Mouse (Mus musculus): ENCODE results near the gene Slc6a12.
"Not testable (repeated sequence)": the region's sequence is repeated elsewhere in the genome, so short reads cannot be mapped to it uniquely, and the experiment has no call there.

The Slc6a12 gene

GRCm38 (mm10) chr6:121344329-121344728 is 1.5 kb downstream of the Slc6a12 start:
- DNase-seq = no peak

- DNase-seq = no peak
These were observed 3.6 kb downstream of the Slc6a12 start for GRCm38 (mm10) chr6:121346428-121346827.

GRCm38 (mm10) chr6:121352276-121352675 is 9.4 kb downstream of the Slc6a12 start:
- no peak for DNase-seq

- no peak for DNase-seq
These were observed 13.2 kb downstream of the Slc6a12 start for GRCm38 (mm10) chr6:121356041-121356440.

DNA sequence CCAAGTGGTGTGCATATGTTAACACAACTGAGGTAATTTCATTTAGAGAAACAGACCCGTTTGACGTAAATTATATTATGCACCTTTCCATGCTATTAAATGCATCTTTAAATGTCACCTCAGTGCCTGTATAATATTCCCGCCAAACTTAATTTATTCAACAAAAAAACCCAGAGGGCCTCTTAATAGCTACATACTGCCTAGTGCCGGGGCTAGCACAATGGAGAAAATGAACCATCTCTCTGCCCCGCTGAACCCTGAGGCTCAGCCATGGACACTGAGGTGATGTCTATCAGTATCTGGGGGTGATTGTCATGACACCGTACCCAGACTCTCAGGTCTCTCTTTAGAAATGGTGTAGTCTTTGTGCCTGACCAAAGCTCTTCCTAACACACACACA is 14.4 kb downstream of the Slc6a12 start:
- no peak for DNase-seq

GRCm38 (mm10) chr6:121363061-121363460 is 20.2 kb downstream of the Slc6a12 start:
- no peak for DNase-seq

DNA sequence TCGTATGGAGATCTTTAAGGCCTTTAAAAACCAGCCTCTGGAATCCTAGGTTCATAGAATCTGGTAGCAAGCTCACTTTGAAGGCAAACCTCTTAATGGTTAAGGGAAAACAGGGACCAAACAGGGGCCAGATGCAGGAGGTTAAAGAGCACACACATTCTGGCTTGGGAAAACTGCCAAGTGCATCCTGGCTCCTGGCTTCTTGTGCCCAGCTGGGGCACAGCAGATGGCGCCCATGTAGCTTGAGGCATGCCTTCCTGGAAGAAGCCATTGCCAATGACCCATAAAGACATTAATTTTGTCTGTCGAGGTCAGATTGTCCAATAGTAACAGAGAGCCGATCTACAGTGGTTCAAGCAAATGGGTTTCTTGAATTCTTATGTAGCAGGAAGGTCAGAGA is 21.1 kb downstream of the Slc6a12 start:
- peak; percentile 61 for DNase-seq

DNA sequence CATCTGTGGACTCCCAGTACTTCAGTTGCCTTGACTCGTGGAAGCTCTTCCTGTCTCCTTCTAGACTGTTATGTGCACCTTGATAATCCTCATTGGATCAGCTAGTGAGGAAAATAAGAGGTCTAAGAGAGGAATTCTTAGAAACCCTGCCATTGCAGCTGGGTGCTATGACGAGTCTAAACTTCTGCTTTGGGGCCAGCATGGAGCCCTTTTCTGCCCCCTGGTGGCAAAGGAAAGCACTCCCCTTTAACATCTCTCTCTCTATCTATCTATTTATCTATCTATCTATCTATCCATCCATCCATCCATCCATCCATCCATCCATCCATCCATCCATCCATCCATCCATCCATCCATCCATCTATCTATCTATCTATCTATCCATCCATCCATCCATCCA is 23.7 kb downstream of the Slc6a12 start:
- not testable (repeated sequence) for DNase-seq

DNA sequence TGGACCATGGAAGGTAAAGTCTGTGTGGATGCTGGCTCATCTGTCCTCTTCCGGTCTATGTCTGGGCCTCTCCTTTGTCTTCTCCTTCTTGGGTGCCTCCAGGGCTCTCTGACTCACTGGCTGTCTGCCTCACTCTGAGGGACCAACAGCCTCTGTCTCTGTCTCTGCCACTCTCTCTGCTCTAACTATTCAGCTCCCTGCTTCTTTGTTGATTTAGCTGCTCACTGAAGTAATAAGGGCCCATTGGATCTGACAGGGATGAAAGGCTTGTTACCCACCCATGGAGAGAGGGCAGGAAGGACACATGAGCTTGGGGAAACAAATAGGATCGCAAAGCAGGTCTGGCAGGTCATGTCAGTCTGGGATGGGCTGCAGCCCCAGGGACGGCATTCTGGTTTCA is 24.2 kb downstream of the Slc6a12 start:
- no peak for DNase-seq

DNA sequence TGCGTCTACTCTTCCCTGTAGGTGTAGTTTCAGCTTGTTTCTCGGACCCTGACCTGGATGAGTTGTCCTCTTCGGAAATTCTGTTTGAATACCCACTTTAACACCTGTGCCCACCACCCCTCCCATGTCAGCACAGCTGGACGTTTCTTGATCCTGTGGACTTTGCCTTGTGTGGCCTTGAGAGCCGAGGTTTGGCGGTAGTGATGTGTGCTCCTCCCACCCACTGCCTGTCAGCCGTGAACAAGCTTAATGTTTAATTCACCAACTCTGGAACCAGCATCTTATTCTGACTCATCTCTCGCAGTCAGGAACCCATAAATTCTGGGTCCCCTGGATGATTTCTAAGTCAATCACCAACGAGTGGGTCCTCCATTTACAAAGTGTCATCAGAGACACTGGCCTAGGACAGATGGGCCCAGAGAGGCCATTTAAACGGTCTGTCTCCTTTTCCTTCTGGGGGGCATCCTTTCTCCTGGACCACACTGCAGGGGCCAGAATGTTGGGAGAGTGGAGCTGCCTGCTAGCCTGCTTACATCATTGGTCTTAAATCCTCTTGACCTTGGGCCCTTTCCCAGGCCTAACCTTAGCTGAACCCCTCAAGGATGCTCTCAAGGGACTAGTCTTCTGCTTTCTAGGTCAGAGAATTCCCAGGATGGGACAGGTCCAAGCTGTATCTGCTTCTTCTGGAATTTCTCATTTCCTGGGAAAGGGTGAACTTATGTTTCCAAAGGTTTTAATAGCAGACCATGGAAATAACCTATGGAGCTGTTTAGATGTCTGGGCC is 28.5 kb downstream of the Slc6a12 start:
- DNase-seq = peak; percentile 72

- no peak for DNase-seq
These were observed 33.3 kb downstream of the Slc6a12 start for GRCm38 (mm10) chr6:121376159-121376558.

- DNase-seq = no peak
These were observed 35.4 kb downstream of the Slc6a12 start for GRCm38 (mm10) chr6:121378256-121378655.

GRCm38 (mm10) chr6:121380576-121380975 is 37.7 kb downstream of the Slc6a12 start:
- DNase-seq = no peak

DNA sequence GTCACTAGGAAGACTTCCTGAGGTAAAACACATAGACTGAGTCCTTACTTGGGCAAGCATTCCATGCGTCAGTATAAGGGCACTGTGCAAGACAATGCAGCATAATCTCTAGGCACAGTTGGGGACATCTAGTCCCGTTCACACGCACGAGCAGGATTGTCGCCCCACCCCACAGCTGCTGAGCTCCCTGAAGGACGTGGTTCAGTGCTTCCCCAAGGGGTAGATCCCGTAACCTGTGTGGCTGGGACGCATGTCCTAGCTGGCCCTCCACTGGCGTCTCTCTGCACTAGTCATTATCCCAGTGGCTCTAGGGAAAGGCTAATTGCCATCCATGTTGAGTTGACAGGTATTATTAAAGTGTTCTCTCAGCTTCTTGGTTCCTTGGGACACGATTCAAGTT is 39.2 kb downstream of the Slc6a12 start:
- no peak for DNase-seq

DNA sequence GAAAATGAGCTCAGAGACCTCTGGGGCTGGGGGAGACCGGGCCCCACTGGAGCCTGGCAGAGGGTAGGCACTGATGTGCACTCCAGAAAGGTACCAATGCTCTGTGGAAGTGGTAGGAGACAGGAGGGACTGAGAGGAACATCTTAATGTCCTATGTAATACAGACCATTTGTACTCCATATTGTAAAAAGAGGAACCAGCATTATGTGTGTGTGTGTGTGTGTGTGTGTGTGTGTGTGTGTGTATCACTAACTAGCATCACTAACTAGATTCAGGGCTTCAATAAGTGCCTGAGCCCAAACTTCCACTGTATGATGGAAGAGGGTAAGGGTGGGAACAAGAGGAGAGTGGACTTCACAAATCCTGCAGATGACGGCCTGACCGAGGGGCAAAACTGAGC is 42.5 kb downstream of the Slc6a12 start:
- DNase-seq = no peak

DNA sequence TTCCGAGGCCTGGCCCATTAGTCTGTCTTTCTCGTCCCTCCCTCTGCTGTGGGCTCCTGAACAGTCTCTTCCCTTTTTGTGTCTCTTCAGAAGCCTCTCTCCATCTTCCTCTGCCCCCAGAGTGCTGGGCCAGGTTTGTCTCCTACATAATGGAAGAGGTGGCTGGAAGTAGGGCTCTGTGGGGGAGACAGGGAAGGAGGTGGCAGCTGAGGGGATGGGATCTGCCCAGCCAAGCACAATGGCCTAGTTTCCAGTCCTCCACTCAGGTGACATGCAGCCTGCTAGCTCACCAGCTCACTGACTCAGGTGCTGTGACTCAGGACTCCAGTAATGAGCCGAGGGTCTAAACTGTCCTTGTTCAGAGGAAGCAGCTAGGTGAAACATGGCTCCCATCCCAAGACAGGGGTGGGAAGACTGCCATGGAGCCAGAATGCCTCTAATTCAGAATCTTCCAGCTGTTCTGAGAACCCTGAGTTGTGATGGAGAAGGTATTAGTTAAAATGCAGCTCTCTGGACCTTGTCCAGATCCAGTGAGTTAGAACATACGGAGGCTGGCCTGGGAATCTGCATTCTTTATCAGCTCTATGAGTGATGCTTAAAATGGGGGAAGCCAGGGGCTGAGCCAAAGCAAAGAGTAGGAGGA is 49.9 kb downstream of the Slc6a12 start:
- DNase-seq = no peak

DNA sequence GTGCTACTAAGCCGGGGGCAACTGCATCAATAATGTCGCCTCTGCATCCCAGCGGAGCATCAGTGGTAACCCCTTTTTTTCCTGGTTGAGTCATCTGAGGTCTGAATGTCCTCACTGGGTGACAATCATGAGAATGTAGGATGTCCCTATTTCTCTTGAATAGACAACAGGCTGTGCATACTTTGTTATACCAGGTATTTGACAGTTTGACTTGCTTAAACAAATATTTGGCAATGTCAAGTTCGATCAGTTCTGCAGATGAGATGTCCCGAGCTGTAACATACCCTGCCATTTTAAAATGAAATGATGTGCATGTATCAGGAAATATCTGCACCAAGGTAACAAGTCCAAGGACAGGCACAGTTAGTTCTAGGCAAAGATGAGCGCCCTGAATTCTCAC is 58.3 kb downstream of the Slc6a12 start:
- DNase-seq = no peak

GRCm38 (mm10) chr6:121401826-121402660 is 59.2 kb downstream of the Slc6a12 start:
- no peak for DNase-seq

- no peak for DNase-seq
These were observed 59.9 kb downstream of the Slc6a12 start for GRCm38 (mm10) chr6:121402661-121403244.

DNA sequence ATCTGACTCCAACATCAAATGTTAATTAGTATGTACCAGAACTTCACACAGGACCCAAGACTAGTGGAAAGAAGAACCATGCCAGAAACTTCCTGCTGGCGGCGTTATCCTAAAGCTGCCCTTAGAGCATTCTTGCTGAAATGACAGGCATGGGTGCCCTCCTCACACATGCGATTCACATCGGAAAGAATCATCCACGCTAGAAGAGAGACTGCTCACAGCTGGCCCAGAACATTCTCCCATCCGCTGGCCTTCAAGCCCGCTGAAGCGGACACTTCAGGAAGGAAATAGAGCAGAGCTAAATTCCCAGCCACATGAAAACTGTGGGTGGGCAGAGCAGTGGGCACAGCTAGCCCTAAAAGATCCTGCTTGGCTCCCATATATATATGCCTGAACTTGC is 62.4 kb downstream of the Slc6a12 start:
- no peak for DNase-seq

- DNase-seq = no peak
These were observed 64.7 kb downstream of the Slc6a12 start for GRCm38 (mm10) chr6:121407571-121408011.

DNA sequence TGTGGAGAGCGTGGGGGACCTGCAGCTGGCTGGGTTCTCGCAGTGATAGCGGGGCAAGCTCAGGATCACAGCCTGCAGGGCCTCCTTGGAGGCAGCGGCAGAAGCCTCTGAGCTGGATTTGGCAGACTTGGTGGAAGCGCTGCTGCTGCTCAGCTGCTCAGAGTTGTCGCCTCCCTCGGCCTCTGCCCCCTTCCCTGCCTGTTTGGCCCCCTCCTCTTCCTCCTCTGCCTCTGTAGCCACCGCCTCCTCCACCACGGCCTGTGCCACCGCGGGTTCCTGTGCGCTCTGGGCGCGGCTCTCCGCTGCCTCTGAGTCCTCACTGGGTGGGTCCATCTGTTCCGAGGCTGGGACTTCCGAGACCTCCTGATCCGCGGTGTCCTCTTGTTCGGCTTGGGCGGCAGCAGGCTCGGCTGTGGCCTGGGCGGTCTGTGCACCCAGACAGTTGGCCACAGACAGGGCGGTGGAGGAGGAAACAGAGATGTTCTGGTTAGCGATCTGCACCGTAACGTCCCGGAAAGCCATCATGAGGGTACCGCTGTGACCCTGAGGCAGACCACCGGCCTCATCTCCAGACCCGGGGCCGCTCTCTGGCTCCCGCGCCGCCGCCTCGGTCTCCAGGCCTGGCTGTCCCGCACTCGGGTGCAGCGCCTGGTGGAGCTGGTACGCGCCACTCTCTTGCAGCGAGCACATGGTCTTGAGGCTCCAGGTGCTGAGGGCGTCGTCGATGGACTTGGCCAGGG is 69.9 kb downstream of the Slc6a12 start:
- DNase-seq = no peak
